Mouse (Mus musculus): ENCODE results near the gene Rad51b. TPM values are rescaled to one million over a fixed set of nuclear protein-coding genes. Genes with fewer than 3 reads are reported as not detected.

Gene Rad51b
- polyA plus RNA-seq, 1 experiment from 2014 or later: 3.9 TPM

- TF ChIP-seq CTCF (IDR thresholded peaks at IDR 0.05; ENCODE audit: low read depth): no peak
- Histone ChIP-seq H3K4me1 (replicated peaks; ENCODE audit: insufficient read depth, low read length) (peaks cover 5% of the 10 kb centered on the region), H3K9me3 (replicated peaks; ENCODE audit: low read length) (no peaks in the 10 kb centered on the region), H3K9ac (ENCODE audit: low read depth, low read length) (no peak overlapping the region), H3K27me3 (ENCODE audit: insufficient read depth, low read length) (no peaks in the 10 kb centered on the region), H3K27ac (peak overlapping the region; percentile 86), H3K36me3 (ENCODE audit: insufficient read depth, low read length) (no peaks in the 10 kb centered on the region), H3K4me2 (ENCODE audit: low read length) (no peak overlapping the region), H3K4me3 (replicated peaks; ENCODE audit: low read depth, low read length) (no peak overlapping the region)
- ATAC-seq (replicated peaks; ENCODE audit: low FRiP score, low read depth) (no peak), DNase-seq (ENCODE audit: low spot score) (no peak)
- 67% methylated on average over 10 of the region's 10 CpGs for WGBS
Observed at GRCm38 (mm10) chr12:79512205-79512886, 215.3 kb downstream of the Rad51b start.

GRCm38 (mm10) chr12:79512982-79513681 is 216.1 kb downstream of the Rad51b start:
- H3K9ac ChIP-seq (ENCODE audit: low read depth, low read length): no peak overlapping the region
- peaks cover 4% of the 10 kb centered on the region; the same call in 1 of the 2 replicates for H3K4me1 ChIP-seq (replicated peaks; ENCODE audit: insufficient read depth, low read length)
- TF ChIP-seq CTCF (IDR thresholded peaks at IDR 0.05; ENCODE audit: low read depth): peak; percentile 36; the same call in 1 of the 2 replicates
- DNase-seq (ENCODE audit: low spot score) (no peak), ATAC-seq (replicated peaks; ENCODE audit: low FRiP score, low read depth) (no peak)
- no peak overlapping the region for H3K4me3 ChIP-seq (replicated peaks; ENCODE audit: low read depth, low read length)
- H3K36me3 ChIP-seq (ENCODE audit: insufficient read depth, low read length): no peaks in the 10 kb centered on the region
- no peaks in the 10 kb centered on the region for H3K9me3 ChIP-seq (replicated peaks; ENCODE audit: low read length)
- H3K27me3 ChIP-seq (ENCODE audit: insufficient read depth, low read length): no peaks in the 10 kb centered on the region
- 87% methylated on average over 5 of the region's 5 CpGs for WGBS
- no peak overlapping the region for H3K4me2 ChIP-seq (ENCODE audit: low read length)
- no peak overlapping the region for H3K27ac ChIP-seq

- Histone ChIP-seq H3K36me3 (ENCODE audit: insufficient read depth, low read length) (no peaks in the 10 kb centered on the region), H3K4me1 (replicated peaks; ENCODE audit: insufficient read depth, low read length) (peaks cover 4% of the 10 kb centered on the region; the same call in 1 of the 2 replicates), H3K27ac (peak overlapping the region; percentile 71), H3K9me3 (replicated peaks; ENCODE audit: low read length) (no peaks in the 10 kb centered on the region), H3K9ac (ENCODE audit: low read depth, low read length) (no peak overlapping the region), H3K27me3 (ENCODE audit: insufficient read depth, low read length) (no peaks in the 10 kb centered on the region), H3K4me3 (replicated peaks; ENCODE audit: low read depth, low read length) (no peak overlapping the region), H3K4me2 (ENCODE audit: low read length) (no peak overlapping the region)
- DNase-seq (ENCODE audit: low spot score) (no peak), ATAC-seq (replicated peaks; ENCODE audit: low FRiP score, low read depth) (no peak)
- 94% methylated on average over 3 of the region's 3 CpGs for WGBS
- no peak for TF ChIP-seq CTCF (IDR thresholded peaks at IDR 0.05; ENCODE audit: low read depth)
Observed at GRCm38 (mm10) chr12:79514680-79515079, 217.6 kb downstream of the Rad51b start.

DNA sequence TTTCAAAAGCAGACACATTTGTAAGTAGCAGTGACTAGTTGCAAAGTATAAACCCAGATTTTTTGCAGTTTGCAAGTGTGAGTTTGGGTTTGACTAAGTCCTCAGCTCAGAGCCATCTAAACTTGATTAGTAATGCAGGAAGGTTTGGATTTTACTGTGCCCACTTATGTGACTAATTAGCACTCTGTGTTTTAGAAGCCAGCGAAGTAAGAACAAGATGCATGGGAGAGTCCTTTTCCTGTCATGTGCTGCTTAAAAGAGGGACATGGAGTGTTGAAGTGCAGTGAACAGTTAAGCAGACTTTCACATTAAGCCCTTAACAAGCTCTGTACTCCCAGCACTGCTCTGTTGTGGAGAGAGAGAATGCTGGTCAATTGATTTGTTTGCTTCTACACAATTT is 225.3 kb downstream of the Rad51b start:
- Histone ChIP-seq H3K4me1 (replicated peaks; ENCODE audit: insufficient read depth, low read length) (no peaks in the 10 kb centered on the region), H3K27me3 (ENCODE audit: insufficient read depth, low read length) (no peaks in the 10 kb centered on the region), H3K36me3 (ENCODE audit: insufficient read depth, low read length) (no peaks in the 10 kb centered on the region), H3K4me3 (replicated peaks; ENCODE audit: low read depth, low read length) (no peak overlapping the region), H3K9ac (ENCODE audit: low read depth, low read length) (no peak overlapping the region), H3K4me2 (ENCODE audit: low read length) (no peak overlapping the region), H3K9me3 (replicated peaks; ENCODE audit: low read length) (no peaks in the 10 kb centered on the region), H3K27ac (0 out of 2 replicates have a peak overlapping the region, but pooled peaks have one; percentile 6)
- TF ChIP-seq CTCF (IDR thresholded peaks at IDR 0.05; ENCODE audit: low read depth): no peak
- 35% methylated on average over 1 of the region's 1 CpGs for WGBS
- ATAC-seq (replicated peaks; ENCODE audit: low FRiP score, low read depth) (no peak), DNase-seq (ENCODE audit: low spot score) (no peak)

- no peak overlapping the region for H3K4me2 ChIP-seq (ENCODE audit: low read length)
- no peak for DNase-seq (ENCODE audit: low spot score)
- no peak overlapping the region for H3K27ac ChIP-seq
Observed at GRCm38 (mm10) chr12:79524941-79525871, 228.1 kb downstream of the Rad51b start.

GRCm38 (mm10) chr12:79525872-79526271 is 228.8 kb downstream of the Rad51b start:
- no peak overlapping the region for H3K27ac ChIP-seq
- H3K4me1 ChIP-seq (replicated peaks; ENCODE audit: insufficient read depth, low read length): no peaks in the 10 kb centered on the region
- 30% methylated on average over 8 of the region's 8 CpGs for WGBS
- ATAC-seq (replicated peaks; ENCODE audit: low FRiP score, low read depth) (no peak), DNase-seq (ENCODE audit: low spot score) (peak; percentile 72)
- no peak overlapping the region for H3K4me3 ChIP-seq (replicated peaks; ENCODE audit: low read depth, low read length)
- H3K4me2 ChIP-seq (ENCODE audit: low read length): no peak overlapping the region
- no peak for TF ChIP-seq CTCF (IDR thresholded peaks at IDR 0.05; ENCODE audit: low read depth)
- H3K36me3 ChIP-seq (ENCODE audit: insufficient read depth, low read length): no peaks in the 10 kb centered on the region
- no peaks in the 10 kb centered on the region for H3K9me3 ChIP-seq (replicated peaks; ENCODE audit: low read length)
- H3K27me3 ChIP-seq (ENCODE audit: insufficient read depth, low read length): no peaks in the 10 kb centered on the region
- no peak overlapping the region for H3K9ac ChIP-seq (ENCODE audit: low read depth, low read length)

More at GRCm38 (mm10) chr12:79524941-79525871, 228.1 kb downstream of the Rad51b start:
- Histone ChIP-seq H3K4me3 (replicated peaks; ENCODE audit: low read depth, low read length) (no peak overlapping the region), H3K36me3 (ENCODE audit: insufficient read depth, low read length) (no peaks in the 10 kb centered on the region), H3K27me3 (ENCODE audit: insufficient read depth, low read length) (no peaks in the 10 kb centered on the region), H3K4me1 (replicated peaks; ENCODE audit: insufficient read depth, low read length) (no peaks in the 10 kb centered on the region), H3K9me3 (replicated peaks; ENCODE audit: low read length) (no peaks in the 10 kb centered on the region), H3K9ac (ENCODE audit: low read depth, low read length) (no peak overlapping the region)
- WGBS: 58% methylated on average over 14 of the region's 14 CpGs
- no peak for ATAC-seq (replicated peaks; ENCODE audit: low FRiP score, low read depth)
- peak; percentile 55 for TF ChIP-seq CTCF (IDR thresholded peaks at IDR 0.05; ENCODE audit: low read depth)

All from kidney, postnatal 0 days (tissue).